Mouse (Mus musculus): Measurements from ENCODE around the gene Hexa.
A peak's percentile ranks its signal among the peaks of the same experiment; 100 is the strongest.

Hexa gene

DNA sequence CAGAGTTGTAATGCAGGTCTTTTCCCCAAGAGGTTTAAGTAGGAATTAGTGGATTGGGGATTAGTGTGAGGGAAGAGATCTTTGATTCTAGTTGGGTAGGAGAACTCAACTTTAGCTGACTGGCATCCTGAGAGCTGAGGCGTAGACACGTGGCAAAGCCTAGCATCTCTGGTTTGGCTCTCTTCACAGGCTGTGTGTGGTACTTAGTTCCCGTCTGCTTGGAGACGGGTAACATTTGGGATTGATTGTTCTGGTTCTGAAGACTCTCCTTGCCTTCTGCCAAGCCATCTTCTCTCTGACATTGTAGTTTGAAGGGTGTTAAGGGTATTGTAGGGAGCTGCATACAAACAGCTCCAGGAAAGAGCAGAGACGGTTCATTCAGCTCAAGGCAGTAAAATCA lies 13.3 kb downstream of the Hexa start:
- DNase-seq (ENCODE audit: low spot score in 2 of 2), result no peak

GRCm38 (mm10) chr9:59553719-59554118 lies 14.4 kb downstream of the Hexa start:
- DNase-seq (ENCODE audit: low spot score in 2 of 2), result no peak

GRCm38 (mm10) chr9:59565600-59565999 lies 26.3 kb downstream of the Hexa start:
- DNase-seq (ENCODE audit: low spot score in 2 of 2), result peak; percentile 57 to 68

DNA sequence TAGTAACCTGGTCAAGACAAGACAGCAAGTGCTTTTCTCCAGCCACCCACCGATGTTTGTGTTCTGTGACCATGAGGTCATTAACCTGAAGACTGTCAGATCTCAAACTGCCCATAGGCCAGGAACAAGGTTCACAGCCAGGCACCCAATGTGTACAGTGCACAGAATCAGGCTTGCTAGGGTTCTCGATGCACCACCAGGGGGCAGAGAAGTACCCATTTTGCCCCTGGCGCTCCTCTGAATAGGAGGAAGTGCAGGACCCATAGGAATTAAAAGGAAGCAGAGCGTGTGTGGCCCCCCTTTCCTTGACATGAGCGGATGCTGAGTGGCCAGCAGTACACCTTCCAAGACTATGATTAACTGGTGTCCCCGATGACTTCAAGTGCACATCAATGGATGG lies 27.8 kb downstream of the Hexa start:
- peak; percentile 41 to 49 for DNase-seq (ENCODE audit: low spot score in 2 of 2)

GRCm38 (mm10) chr9:59571852-59572251 lies 32.5 kb downstream of the Hexa start:
- no peak for DNase-seq (ENCODE audit: low spot score in 2 of 2)

- DNase-seq (ENCODE audit: low spot score in 2 of 2), result no peak
Observed at GRCm38 (mm10) chr9:59577401-59577800, 38.1 kb downstream of the Hexa start.

GRCm38 (mm10) chr9:59577844-59578504 lies 38.6 kb downstream of the Hexa start, which contains the start of gene Celf6:
Celf6 (plus strand) TSS chr9:59577917.
- peak; percentile 68 to 84 for DNase-seq (ENCODE audit: low spot score in 2 of 2)

DNA sequence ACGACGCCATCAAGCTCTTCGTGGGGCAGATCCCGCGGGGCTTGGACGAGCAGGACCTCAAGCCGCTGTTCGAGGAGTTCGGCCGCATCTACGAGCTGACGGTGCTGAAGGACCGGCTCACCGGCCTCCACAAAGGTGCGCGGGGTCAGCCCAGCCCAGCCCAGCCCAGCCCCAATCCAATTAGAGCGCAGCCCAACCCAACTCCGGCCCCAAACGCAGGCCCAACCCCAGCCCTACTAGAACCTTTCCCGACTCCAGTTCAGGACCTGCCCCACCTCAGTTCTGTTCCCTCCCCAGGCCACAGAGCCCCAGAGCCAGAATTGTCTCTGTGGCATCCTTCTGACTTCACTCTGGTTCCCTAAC lies 39.1 kb downstream of the Hexa start:
- DNase-seq (ENCODE audit: low spot score in 2 of 2), result no peak

GRCm38 (mm10) chr9:59584871-59585308 lies 45.5 kb downstream of the Hexa start:
- peak; percentile 49 to 65 for DNase-seq (ENCODE audit: low spot score in 2 of 2)

DNA sequence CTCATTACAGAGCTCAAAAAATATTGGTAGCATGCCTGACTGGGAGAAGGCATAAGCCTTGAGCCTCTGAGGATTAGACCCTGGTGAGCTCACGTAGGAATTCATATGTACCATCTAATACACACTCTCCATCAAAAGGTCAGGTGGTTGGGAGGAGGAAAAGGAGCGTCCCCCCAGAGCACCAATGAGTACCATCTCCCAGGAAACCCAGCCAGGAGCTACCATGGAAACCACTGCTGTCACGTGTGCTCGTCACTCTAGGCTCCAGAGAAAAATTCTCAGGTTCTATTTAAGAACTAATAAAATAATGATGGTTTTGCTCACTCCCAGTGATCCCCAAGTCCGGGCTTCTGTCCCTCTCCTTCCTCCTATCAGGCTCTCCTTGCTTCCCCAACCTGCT lies 48.9 kb downstream of the Hexa start:
- DNase-seq (ENCODE audit: low spot score in 2 of 2), result no peak

DNA sequence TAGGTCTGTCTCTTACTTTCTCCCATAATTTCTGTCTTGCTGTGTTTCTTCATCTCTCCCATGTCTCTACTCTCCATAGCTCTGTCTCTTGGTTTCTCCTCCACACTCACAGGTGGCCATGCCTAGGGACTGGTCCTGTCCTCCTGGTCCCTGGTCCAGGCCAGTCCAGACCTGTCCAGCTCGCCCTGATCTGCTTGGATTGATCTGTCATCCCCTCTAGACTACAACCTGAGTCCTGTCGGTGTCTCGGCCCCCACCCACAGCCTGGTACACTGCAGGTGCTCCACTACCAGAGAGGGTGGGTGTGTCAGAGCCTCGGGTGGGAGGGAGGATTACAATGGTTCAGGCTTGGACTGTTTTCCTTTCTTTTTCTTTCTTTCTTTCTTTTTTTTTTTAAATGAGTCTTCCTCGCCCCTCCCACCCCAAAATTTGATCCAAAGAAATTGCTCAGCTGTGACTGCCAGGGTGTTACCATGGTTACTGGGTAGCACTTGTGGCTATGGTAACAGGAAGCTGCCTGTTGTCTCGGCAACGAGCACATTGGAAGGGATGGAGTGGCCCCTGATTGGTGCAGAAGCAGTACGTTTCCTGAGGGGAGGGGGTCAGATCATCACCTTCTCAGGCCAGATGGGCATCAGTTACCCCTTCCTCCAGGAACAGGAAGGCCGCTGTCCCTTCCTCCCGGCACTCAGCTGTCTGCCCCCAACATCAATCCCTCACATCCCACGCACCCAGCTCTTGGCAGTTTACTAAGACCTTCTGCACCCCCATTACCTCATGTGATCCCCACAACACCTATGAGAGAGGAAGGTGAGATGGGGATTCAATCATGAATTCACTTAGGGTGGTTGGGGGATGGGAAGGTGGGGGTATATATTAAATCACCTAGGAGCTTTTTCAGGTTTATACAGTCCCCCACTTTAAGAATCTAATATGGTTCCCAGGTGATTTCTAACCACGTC lies 49.7 kb downstream of the Hexa start:
- peak; percentile 27 to 61 for DNase-seq (ENCODE audit: low spot score in 2 of 2)

- peak; percentile 26 to 47 for DNase-seq (ENCODE audit: low spot score in 2 of 2)
Observed at GRCm38 (mm10) chr9:59589703-59590439, 50.5 kb downstream of the Hexa start.

DNA sequence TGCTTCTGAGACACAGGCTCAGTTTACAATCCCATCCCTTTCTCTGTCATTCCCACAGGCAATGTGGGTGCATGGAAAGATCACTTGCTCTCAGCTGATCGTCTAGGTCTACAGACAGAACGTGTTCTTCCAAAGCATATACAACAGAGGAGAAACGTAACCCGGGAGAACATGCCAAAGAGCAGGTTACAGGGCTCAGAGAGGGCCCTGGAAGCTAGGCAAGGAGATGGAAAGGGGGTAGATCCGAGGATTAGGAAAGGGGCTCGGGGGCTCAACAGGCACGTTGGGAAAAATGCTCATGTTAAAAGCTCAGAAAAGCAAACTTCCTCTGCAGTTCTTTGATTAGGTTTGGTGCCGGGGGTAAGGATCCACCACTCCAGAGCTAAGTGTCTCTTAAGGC lies 62.3 kb downstream of the Hexa start:
- DNase-seq (ENCODE audit: low spot score in 2 of 2), result no peak

- no peak for DNase-seq (ENCODE audit: low spot score in 2 of 2)
Observed at GRCm38 (mm10) chr9:59605967-59606366, 66.6 kb downstream of the Hexa start.

- DNase-seq (ENCODE audit: low spot score in 2 of 2), result no peak
Observed at GRCm38 (mm10) chr9:59610950-59611349, 71.6 kb downstream of the Hexa start.

Data from frontal cortex, postnatal 25 days (tissue).